Mouse (Mus musculus) cerebellum, adult 2 months (tissue): ENCODE measurements around the gene Baiap2l2.

ENCODE experiments used
- CTCF ChIP-seq: fragments of 200-500 bp; IDR thresholded peaks from 2 replicates; pipeline ENCODE4 v1.5.1; 2011; ENCODE audit warnings: low read depth, mild to moderate bottlenecking, control low read depth, low read length, moderate library complexity, borderline replicate concordance; ENCODE audit not compliant: insufficient read depth
- POLR2A ChIP-seq: fragments of 200-500 bp; IDR thresholded peaks from 2 replicates; pipeline ENCODE4 v1.6.1; 2011; ENCODE audit warnings: low read length, control low read depth, borderline replicate concordance; ENCODE audit not compliant: insufficient read depth

GRCm38 (mm10) chr15:79322991-79323790, 37.9 kb upstream of the Baiap2l2 start:
- no peak for TF ChIP-seq CTCF
- TF ChIP-seq POLR2A = no peak
